Mouse (Mus musculus): Measurements from ENCODE around the gene Ifi205. TPM values are rescaled to one million over a fixed set of nuclear protein-coding genes. Genes with fewer than 3 reads are reported as not detected.
"Not testable (repeated sequence)": the region's sequence is repeated elsewhere in the genome, so short reads cannot be mapped to it uniquely, and the experiment has no call there.

Gene Ifi205
- total RNA-seq, 2 experiments from 2014 or later = 0.85 to 3.3 TPM

DNA sequence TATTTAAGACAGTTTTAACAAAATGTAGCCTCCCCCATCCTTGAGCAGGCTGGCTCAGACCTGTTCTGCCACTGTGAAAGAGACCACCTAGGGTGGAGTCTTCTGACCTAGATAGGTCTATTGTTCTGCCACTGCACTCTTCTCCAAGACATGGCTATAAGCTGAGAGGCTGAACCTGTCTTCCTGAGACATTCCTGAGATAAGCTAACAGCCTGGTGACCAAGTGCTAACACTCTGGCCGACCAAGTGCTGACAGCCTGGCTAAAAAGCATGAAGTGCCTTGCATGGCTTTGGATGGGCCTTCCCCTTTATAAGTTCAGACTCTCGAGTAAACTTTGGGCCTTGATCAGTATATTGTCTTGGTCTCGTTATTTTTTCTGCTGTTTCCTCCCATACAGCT, 50.6 kb downstream of the Ifi205 start:
- ATAC-seq (replicated peaks; ENCODE audit: low FRiP score, poor library complexity, severe bottlenecking) = not testable (repeated sequence)

GRCm38 (mm10) chr1:173977622-173978021, 54.0 kb downstream of the Ifi205 start:
- no peak for ATAC-seq (replicated peaks; ENCODE audit: low FRiP score, poor library complexity, severe bottlenecking)

DNA sequence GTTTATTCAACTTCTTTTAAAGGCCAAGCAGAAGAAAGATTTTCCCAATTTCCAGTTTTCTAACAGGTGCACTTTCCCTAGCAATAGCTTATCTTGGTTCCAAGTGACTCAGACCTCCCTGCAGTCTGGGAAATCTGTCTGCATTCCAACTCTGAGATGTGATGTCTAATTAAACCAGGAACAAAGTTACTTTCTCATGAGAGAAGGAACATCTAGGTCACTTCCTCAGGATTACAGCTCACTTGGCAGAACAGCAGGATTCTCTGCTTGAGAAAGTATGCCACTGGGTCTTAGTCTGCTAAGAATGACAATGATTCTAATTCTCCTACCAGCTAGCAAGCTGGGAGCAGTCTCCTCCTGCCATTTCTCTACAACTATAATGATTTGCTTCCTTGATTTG, 58.5 kb downstream of the Ifi205 start:
- no peak for ATAC-seq (replicated peaks; ENCODE audit: low FRiP score, poor library complexity, severe bottlenecking)

Other genes starting within 250 kb of the Ifi205 start
- gene Ifi211, start 118.8 kb downstream of the Ifi205 start, total RNA-seq (2015; ENCODE audit: low replicate concordance) = 11.9 and 20.0 TPM in 2 replicates
- gene Ifi211, start 118.8 kb downstream of the Ifi205 start, total RNA-seq (2017; ENCODE audit: low replicate concordance) = 9.3 and 13.3 TPM in 2 replicates
- gene Mndal, start 89.3 kb downstream of the Ifi205 start, total RNA-seq (2015; ENCODE audit: low replicate concordance) = 35.4 and 38.7 TPM in 2 replicates
- 15.5 and 18.5 TPM in 2 replicates for gene Mndal, start 89.3 kb downstream of the Ifi205 start, total RNA-seq (2017; ENCODE audit: low replicate concordance)
- gene Ifi203, start 89.1 kb downstream of the Ifi205 start, total RNA-seq (2015; ENCODE audit: low replicate concordance) = 23.4 and 29.9 TPM in 2 replicates
- 6.6 and 13.8 TPM in 2 replicates for gene Ifi203, start 89.1 kb downstream of the Ifi205 start, total RNA-seq (2017; ENCODE audit: low replicate concordance)
- gene Ifi202b, start 49.1 kb downstream of the Ifi205 start, total RNA-seq (2015; ENCODE audit: low replicate concordance) = not detected in 2 replicates
- not detected in 2 replicates for gene Ifi202b, start 49.1 kb downstream of the Ifi205 start, total RNA-seq (2017; ENCODE audit: low replicate concordance)
- not detected in 2 replicates for gene Olfr433, start 8.9 kb upstream of the Ifi205 start, total RNA-seq (2015; ENCODE audit: low replicate concordance)
- not detected in 2 replicates for gene Olfr433, start 8.9 kb upstream of the Ifi205 start, total RNA-seq (2017; ENCODE audit: low replicate concordance)
- gene Olfr432, start 17.4 kb upstream of the Ifi205 start, total RNA-seq (2015; ENCODE audit: low replicate concordance) = not detected in 2 replicates
- not detected in 2 replicates for gene Olfr432, start 17.4 kb upstream of the Ifi205 start, total RNA-seq (2017; ENCODE audit: low replicate concordance)
- gene Olfr430, start 34.8 kb upstream of the Ifi205 start, total RNA-seq (2015; ENCODE audit: low replicate concordance) = not detected in 2 replicates
- gene Olfr430, start 34.8 kb upstream of the Ifi205 start, total RNA-seq (2017; ENCODE audit: low replicate concordance) = 0.42 TPM in 1 of 2 replicates, not detected in the other
- not detected in 2 replicates for gene Olfr429, start 52.5 kb upstream of the Ifi205 start, total RNA-seq (2015; ENCODE audit: low replicate concordance)
- gene Olfr429, start 52.5 kb upstream of the Ifi205 start, total RNA-seq (2017; ENCODE audit: low replicate concordance) = not detected in 2 replicates
- gene Olfr427, start 65.1 kb upstream of the Ifi205 start, total RNA-seq (2015; ENCODE audit: low replicate concordance) = not detected in 2 replicates
- gene Olfr427, start 65.1 kb upstream of the Ifi205 start, total RNA-seq (2017; ENCODE audit: low replicate concordance) = not detected in 2 replicates
- gene Olfr231, start 89.4 kb upstream of the Ifi205 start, total RNA-seq (2015; ENCODE audit: low replicate concordance) = 2.1 TPM in 1 of 2 replicates, not detected in the other
- not detected in 2 replicates for gene Olfr231, start 89.4 kb upstream of the Ifi205 start, total RNA-seq (2017; ENCODE audit: low replicate concordance)
- not detected in 2 replicates for gene Olfr424, start 99.7 kb upstream of the Ifi205 start, total RNA-seq (2015; ENCODE audit: low replicate concordance)
- not detected in 2 replicates for gene Olfr424, start 99.7 kb upstream of the Ifi205 start, total RNA-seq (2017; ENCODE audit: low replicate concordance)
- 0.38 TPM in 1 of 2 replicates, not detected in the other for gene Olfr420, start 123.8 kb upstream of the Ifi205 start, total RNA-seq (2015; ENCODE audit: low replicate concordance)
- 1.8 and 2.0 TPM in 2 replicates for gene Olfr420, start 123.8 kb upstream of the Ifi205 start, total RNA-seq (2017; ENCODE audit: low replicate concordance)
- 279 and 284 TPM in 2 replicates for gene Spta1, start 141.0 kb upstream of the Ifi205 start, total RNA-seq (2015; ENCODE audit: low replicate concordance)
- gene Spta1, start 141.0 kb upstream of the Ifi205 start, total RNA-seq (2017; ENCODE audit: low replicate concordance) = 931 and 1,200 TPM in 2 replicates
- not detected in 2 replicates for gene Olfr419, start 220.3 kb upstream of the Ifi205 start, total RNA-seq (2015; ENCODE audit: low replicate concordance)
- gene Olfr419, start 220.3 kb upstream of the Ifi205 start, total RNA-seq (2017; ENCODE audit: low replicate concordance) = 2.9 TPM in 1 of 2 replicates, not detected in the other